Mouse (Mus musculus) layer of hippocampus, postnatal 25 days (tissue): ENCODE data around the gene Ccdc78. TPM values are rescaled to one million over a fixed set of nuclear protein-coding genes. Genes with fewer than 3 reads are reported as not detected.
"Not testable (repeated sequence)": the region's sequence is repeated elsewhere in the genome, so short reads cannot be mapped to it uniquely, and the experiment has no call there.

Source experiments
- DNase-seq, 2 experiments: peaks; one replicate each; pipeline ENCODE4 v3.0.0; 2022; ENCODE audit warnings: mixed read lengths in 2 of 2, low spot score in 1 of 2; ENCODE audit errors: extremely low spot score in 1 of 2
- total RNA-seq, 2 experiments: library from RNA; stranded (reverse); gene quantifications; 2 replicates each; pipeline ENCODE4 v1.2.3; 2021

The Ccdc78 gene
- total RNA-seq, 2 experiments from 2014 or later, result not detected

GRCm38 (mm10) chr17:25777948-25778347 is 8.4 kb upstream of the Ccdc78 start:
- no peak for DNase-seq

DNA sequence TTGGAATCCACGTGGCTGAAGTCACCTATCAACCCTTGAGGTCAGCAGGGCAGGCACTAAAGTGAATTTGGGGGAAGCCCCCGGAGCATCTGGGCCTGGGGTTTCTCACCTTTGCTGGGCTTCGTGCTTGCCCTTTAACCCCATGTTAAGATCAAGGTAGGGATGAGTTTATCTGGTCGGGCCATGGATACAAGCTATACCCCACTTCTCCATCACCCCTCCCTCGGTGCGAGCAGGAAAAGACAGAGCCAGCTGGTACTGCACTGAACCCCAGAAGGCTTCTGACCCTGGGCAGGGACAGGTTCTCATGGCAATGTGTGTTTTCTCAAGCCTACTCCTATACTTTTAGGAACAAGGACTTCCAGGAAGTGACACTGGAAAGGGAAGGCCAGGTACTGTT is 5.0 kb upstream of the Ccdc78 start:
- DNase-seq, result no peak

GRCm38 (mm10) chr17:25783086-25783485 is 3.3 kb upstream of the Ccdc78 start:
- peak in 1 of 2 experiments; percentile 29 for DNase-seq

DNA sequence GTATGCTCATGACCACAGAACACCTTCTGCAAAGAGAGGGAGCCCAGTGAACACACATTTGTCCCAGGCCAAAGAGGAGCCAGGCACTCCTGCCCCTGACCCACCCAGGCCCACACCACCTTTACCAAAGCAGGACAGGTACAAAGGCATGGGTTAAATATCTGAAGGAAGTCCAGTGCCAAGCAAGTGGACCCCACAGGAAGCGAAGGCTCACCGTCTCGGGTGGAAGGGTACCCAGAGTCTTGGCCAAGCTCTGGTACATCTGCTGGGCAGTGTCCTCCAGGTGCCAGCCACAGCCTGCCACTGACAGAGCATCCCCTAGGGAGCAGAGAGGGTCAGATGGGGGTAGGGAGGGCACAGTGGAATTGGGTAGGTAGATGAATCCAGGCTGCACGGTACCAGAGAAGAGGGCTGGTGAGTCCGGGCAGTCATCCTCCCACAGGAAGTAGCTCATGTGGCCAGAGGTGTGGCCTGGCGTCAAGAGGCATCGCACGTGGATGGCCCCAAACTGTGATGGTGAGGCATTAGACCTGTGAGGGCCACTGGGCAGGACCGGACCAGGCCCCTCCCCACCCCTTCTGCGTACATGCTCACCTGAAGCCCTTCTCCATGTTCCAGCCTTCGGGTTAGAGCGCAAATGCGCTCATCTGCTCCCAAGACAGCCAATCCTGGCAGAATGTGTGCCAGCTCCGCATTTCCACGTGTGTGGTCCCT is 2.4 kb upstream of the Ccdc78 start:
- DNase-seq, result peak in 1 of 2 experiments; percentile 12

- DNase-seq, result peak; percentile 96 to 97
These were observed 1.1 kb upstream of the Ccdc78 start, which contains the start of gene Haghl for GRCm38 (mm10) chr17:25785281-25785745. Haghl (minus strand) TSS chr17:25785673.

DNA sequence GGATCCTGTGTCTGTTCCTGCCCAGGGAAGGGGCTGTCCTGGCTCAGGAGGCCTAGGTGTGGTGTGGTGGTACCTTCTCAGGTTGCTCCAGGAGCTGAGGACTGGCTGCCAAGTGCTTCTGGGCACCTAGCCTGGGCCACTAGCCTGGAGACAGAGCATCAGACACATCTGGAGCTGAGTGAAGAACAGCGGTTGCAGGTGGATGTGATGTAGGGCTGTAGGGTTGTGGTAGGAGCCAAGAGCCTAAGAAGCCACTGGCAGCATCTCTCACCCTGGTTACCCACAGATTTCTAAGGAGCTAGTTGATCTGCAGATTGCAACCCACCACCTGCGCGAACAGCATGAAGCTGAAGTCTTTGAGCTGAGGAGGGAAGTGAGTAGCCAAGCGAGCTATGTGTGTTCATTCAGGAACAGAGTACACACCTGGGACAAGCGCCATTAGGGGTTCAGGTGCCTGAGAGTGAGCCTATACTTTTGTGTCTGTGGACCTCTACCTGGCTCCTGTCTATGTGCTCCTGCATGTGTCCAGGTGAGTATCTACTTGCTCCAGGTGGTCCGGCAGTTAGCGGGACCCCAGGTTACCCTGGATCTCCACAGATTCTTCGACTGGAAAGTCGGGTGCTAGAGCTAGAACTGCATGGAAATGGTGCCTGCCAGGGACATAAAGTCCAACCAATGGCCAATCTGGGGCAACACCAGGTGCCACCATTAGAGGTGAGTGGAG is 563 bp downstream of the Ccdc78 start:
- DNase-seq, result peak in 1 of 2 experiments; percentile 5

GRCm38 (mm10) chr17:25791320-25791842 is 5.0 kb downstream of the Ccdc78 start:
- peak in 1 of 2 experiments; percentile 17 for DNase-seq

DNA sequence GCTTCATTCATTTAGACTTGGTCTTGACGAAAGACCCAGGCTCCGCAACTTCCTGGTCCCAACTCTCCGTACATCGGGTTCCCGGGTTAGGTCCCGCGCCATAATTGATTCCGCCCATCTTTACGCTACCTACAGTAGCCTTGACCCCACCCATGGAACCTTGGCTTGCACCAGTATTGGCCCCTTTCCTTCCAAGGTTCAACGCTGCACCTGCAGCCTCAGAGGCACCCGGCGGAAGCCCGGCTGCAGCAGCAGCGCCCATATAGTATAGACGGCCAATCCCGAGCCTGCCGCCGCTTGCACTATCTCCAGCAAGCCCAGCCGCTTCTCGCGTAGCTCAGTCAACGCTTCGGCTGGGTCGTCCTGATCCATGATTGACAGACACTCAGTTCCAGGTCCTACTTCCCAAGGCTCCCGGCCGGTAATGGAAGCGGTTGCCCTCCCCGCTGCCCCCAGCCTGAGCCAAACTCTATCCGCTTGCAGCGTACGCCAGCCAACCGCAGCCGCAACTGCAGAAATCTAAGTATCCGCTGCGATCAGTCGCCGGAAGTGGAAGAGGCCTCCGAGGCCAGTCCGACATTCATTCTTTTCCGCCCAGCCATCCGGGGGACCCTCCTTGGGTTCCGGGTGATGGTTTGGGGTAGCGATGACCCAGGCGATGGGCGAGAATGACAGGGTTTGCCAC is 5.6 kb downstream of the Ccdc78 start:
- peak; percentile 84 to 88 for DNase-seq

GRCm38 (mm10) chr17:25792615-25793014 is 6.2 kb downstream of the Ccdc78 start, which contains the start of gene Fam173a:
Fam173a (minus strand) TSS chr17:25792901.
- peak; percentile 52 to 61 for DNase-seq

DNA sequence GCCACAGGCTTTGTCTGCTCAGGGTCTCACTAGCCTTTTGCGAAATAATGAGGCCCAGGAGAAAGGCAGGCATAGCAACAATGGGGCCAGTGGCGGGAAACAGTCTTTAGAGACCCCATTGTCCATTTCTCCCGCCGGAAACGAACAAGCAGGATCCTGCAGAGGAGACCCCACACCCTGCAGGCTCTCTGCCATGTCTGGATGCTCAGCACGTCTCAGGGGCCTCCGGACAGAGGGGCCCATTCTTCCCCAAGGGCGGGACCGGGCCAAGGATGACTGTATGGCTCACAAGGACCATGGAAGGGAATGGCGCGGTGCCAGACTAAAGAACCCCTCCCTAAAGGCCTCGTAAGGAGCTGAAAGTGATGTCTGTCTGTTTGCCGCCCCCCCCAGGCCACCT is 7.8 kb downstream of the Ccdc78 start:
- DNase-seq, result no peak

GRCm38 (mm10) chr17:25794998-25795397 is 8.6 kb downstream of the Ccdc78 start:
- no peak for DNase-seq

- DNase-seq, result no peak
These were observed 9.3 kb downstream of the Ccdc78 start, which contains the start of gene AC134908.4 for GRCm38 (mm10) chr17:25795609-25796092. AC134908.4 (minus strand) TSS chr17:25795659.

GRCm38 (mm10) chr17:25796211-25796771 is 9.9 kb downstream of the Ccdc78 start:
- no peak for DNase-seq

GRCm38 (mm10) chr17:25796951-25797369 is 10.6 kb downstream of the Ccdc78 start, which contains the start of gene Metrn:
Metrn (minus strand) TSS chr17:25797136.
- DNase-seq, result peak in 1 of 2 experiments; percentile 67

GRCm38 (mm10) chr17:25801029-25801428 is 14.6 kb downstream of the Ccdc78 start:
- DNase-seq, result peak in 1 of 2 experiments; percentile 61

GRCm38 (mm10) chr17:25802825-25803517 is 16.6 kb downstream of the Ccdc78 start:
- peak; percentile 66 to 71 for DNase-seq

DNA sequence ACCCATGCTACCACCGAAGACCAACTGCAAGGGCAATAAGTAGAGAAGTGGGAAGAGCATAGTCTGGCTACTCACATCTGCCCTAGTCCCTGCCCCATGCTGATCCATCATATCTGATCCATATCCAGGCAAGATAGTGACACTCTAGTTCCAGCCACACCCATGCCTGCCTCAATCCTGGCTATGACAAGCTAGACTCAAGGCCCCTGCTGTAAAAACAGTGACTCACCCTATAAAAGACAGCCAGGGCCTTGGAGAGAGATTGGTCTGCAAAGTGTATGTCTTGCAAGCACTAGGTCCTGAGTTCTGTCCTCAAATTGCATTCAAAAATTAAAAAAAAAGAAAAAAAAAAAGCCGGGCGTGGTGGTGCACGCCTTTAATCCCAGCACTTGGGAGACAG is 20.1 kb downstream of the Ccdc78 start:
- DNase-seq, result no peak

GRCm38 (mm10) chr17:25807452-25807851 is 21.1 kb downstream of the Ccdc78 start:
- not testable (repeated sequence) for DNase-seq

GRCm38 (mm10) chr17:25808028-25808427 is 21.6 kb downstream of the Ccdc78 start:
- DNase-seq, result no peak
